Mouse (Mus musculus) left cerebral cortex, postnatal 25 days (tissue): ENCODE results near the gene Smyd5. TPM values are rescaled to one million over a fixed set of nuclear protein-coding genes. Genes with fewer than 3 reads are reported as not detected.
A peak's percentile ranks its signal among the peaks of the same experiment; 100 is the strongest.
"Not testable (repeated sequence)": the region's sequence is repeated elsewhere in the genome, so short reads cannot be mapped to it uniquely, and the experiment has no call there.

ENCODE experiments used
- DNase-seq, 2 experiments: peaks; one replicate each; pipeline ENCODE4 v3.0.0; 2022; ENCODE audit warnings: low spot score in 2 of 2, mixed read lengths in 1 of 2
- intact Hi-C: fragments of 180-260 bp; cut with DNase I; formaldehyde crosslinking; loops from one replicate; pipeline ENCODE4 v1.15.1; 2025
- total RNA-seq, 2 experiments: library from RNA; stranded (reverse); gene quantifications; 2 replicates each; pipeline ENCODE4 v1.2.3; 2021

Gene Smyd5
- total RNA-seq, 2 experiments from 2014 or later: 38.6 to 39.4 TPM

- DNase-seq: no peak
- intact Hi-C loops: no loop called here
Observed at GRCm38 (mm10) chr6:85444266-85444965, 12.6 kb downstream of the Smyd5 start.

- intact Hi-C loops: no loop called here
- no peak for DNase-seq
Observed at GRCm38 (mm10) chr6:85445286-85445685, 13.5 kb downstream of the Smyd5 start.

- no peak for DNase-seq
- intact Hi-C loops: no loop called here
Observed at GRCm38 (mm10) chr6:85447351-85447750, 15.6 kb downstream of the Smyd5 start.

- intact Hi-C loops: loop anchor here (10.0 kb wide), 1 partner anchor 465 kb away; the partner anchor contains the start of genes Nat8f1 and Tprkb
- not testable (repeated sequence) for DNase-seq
Observed at GRCm38 (mm10) chr6:85450140-85450539, 18.4 kb downstream of the Smyd5 start.

- intact Hi-C loops: loop anchor here (1.0 to 10.0 kb wide), 2 partner anchors 51 to 464 kb away; partner anchors contain the start of genes Fbxo41, Nat8f1 and Tprkb
- peak; percentile 100 for DNase-seq
Observed at GRCm38 (mm10) chr6:85450697-85451663, 19.2 kb downstream of the Smyd5 start, which contains the start of gene Cct7. Cct7 (plus strand) TSS chr6:85451514.

- peak; percentile 98 to 99 for DNase-seq
- intact Hi-C loops: loop anchor here (1.0 to 10.0 kb wide), 2 partner anchors 50 to 463 kb away; partner anchors contain the start of genes Fbxo41, Nat8f1 and Tprkb
Observed at GRCm38 (mm10) chr6:85451664-85452410, 20.0 kb downstream of the Smyd5 start, which contains the start of gene Pradc1. Pradc1 (minus strand) TSS chr6:85451970.

GRCm38 (mm10) chr6:85452411-85452665 lies 20.5 kb downstream of the Smyd5 start:
- no peak for DNase-seq
- intact Hi-C loops: loop anchor here (10.0 kb wide), 1 partner anchor 462 kb away; the partner anchor contains the start of genes Nat8f1 and Tprkb

GRCm38 (mm10) chr6:85452816-85453215 lies 21.0 kb downstream of the Smyd5 start:
- intact Hi-C loops: loop anchor here (10.0 kb wide), 1 partner anchor 462 kb away; the partner anchor contains the start of genes Nat8f1 and Tprkb
- DNase-seq: no peak

- DNase-seq: no peak
- intact Hi-C loops: loop anchor here (10.0 kb wide), 1 partner anchor 455 kb away; the partner anchor contains the start of genes Nat8f1 and Tprkb
Observed at GRCm38 (mm10) chr6:85459621-85460020, 27.8 kb downstream of the Smyd5 start.

- intact Hi-C loops: loop anchor here (5.0 kb wide), 1 partner anchor 47 kb away; the partner anchor contains the start of gene Egr4
- DNase-seq: peak in 1 of 2 experiments; percentile 58
Observed at GRCm38 (mm10) chr6:85465381-85465780, 33.6 kb downstream of the Smyd5 start.

- intact Hi-C loops: loop anchor here (5.0 kb wide), 1 partner anchor 42 kb away; the partner anchor contains the start of gene Egr4
- no peak for DNase-seq
Observed at GRCm38 (mm10) chr6:85469660-85470430, 38.1 kb downstream of the Smyd5 start.

- intact Hi-C loops: no loop called here
- DNase-seq: no peak
Observed at GRCm38 (mm10) chr6:85471962-85472361, 40.2 kb downstream of the Smyd5 start.

GRCm38 (mm10) chr6:85472542-85472941 lies 40.8 kb downstream of the Smyd5 start:
- intact Hi-C loops: no loop called here
- no peak for DNase-seq

GRCm38 (mm10) chr6:85475581-85475980 lies 43.8 kb downstream of the Smyd5 start:
- no peak for DNase-seq
- intact Hi-C loops: no loop called here

GRCm38 (mm10) chr6:85477366-85477917 lies 45.7 kb downstream of the Smyd5 start:
- no peak for DNase-seq
- intact Hi-C loops: no loop called here

- no peak for DNase-seq
- intact Hi-C loops: no loop called here
Observed at GRCm38 (mm10) chr6:85478416-85478815, 46.6 kb downstream of the Smyd5 start.

- intact Hi-C loops: no loop called here
- DNase-seq: no peak
Observed at GRCm38 (mm10) chr6:85479979-85480378, 48.2 kb downstream of the Smyd5 start.

- no peak for DNase-seq
- intact Hi-C loops: no loop called here
Observed at GRCm38 (mm10) chr6:85480685-85481084, 48.9 kb downstream of the Smyd5 start.
